Mouse (Mus musculus) brown adipose tissue, adult 24 weeks (tissue): ENCODE measurements around the gene Hebp1. TPM values are rescaled to one million over a fixed set of nuclear protein-coding genes. Genes with fewer than 3 reads are reported as not detected.

Source experiments
- H3K27ac ChIP-seq: fragments of 200-500 bp; replicated peaks from 2 replicates; pipeline ENCODE4 v1.5.1; 2012; ENCODE audit warnings: low read depth, mild to moderate bottlenecking, low read length
- H3K4me1 ChIP-seq: fragments of 200-500 bp; 2 replicates; pipeline ENCODE4 v1.6.1; 2012; ENCODE audit warnings: low read length, mixed read lengths; ENCODE audit not compliant: control insufficient read depth, insufficient read depth, insufficient read length
- H3K4me3 ChIP-seq: fragments of 200-500 bp; 2 replicates; pipeline ENCODE4 v1.5.1; 2012; ENCODE audit warnings: low read depth, mild to moderate bottlenecking, low read length, moderate library complexity; ENCODE audit not compliant: insufficient read depth
- polyA plus RNA-seq: library from polyadenylated mRNA; stranded (reverse); fragments of >200 nt; gene quantifications from 2 replicates; pipeline ENCODE4 v1.2.4, GENCODE M21; 2012; ENCODE audit not compliant: missing spikeins, insufficient read depth, insufficient read length

The Hebp1 gene
- polyA plus RNA-seq, 1 experiment = 64.6 TPM

GRCm38 (mm10) chr6:135162311-135162710 lies 35.5 kb downstream of the Hebp1 start:
- peaks cover 3% of the 10 kb centered on the region; the same call in 1 of the 2 replicates for H3K4me1 ChIP-seq
- H3K4me3 ChIP-seq = no peak overlapping the region
- H3K27ac ChIP-seq = no peak overlapping the region

- Histone ChIP-seq H3K27ac (no peak overlapping the region), H3K4me1 (peaks cover 3% of the 10 kb centered on the region; the same call in 1 of the 2 replicates), H3K4me3 (no peak overlapping the region)
These were observed 36.5 kb downstream of the Hebp1 start for GRCm38 (mm10) chr6:135161356-135161755.

- Histone ChIP-seq H3K4me1 (no peaks in the 10 kb centered on the region), H3K4me3 (no peak overlapping the region), H3K27ac (no peak overlapping the region)
These were observed 39.3 kb downstream of the Hebp1 start for GRCm38 (mm10) chr6:135158509-135158908.

GRCm38 (mm10) chr6:135157496-135157895 lies 40.3 kb downstream of the Hebp1 start:
- Histone ChIP-seq H3K27ac (no peak overlapping the region), H3K4me1 (no peaks in the 10 kb centered on the region), H3K4me3 (no peak overlapping the region)

- no peaks in the 10 kb centered on the region for H3K4me1 ChIP-seq
- no peak overlapping the region for H3K27ac ChIP-seq
- H3K4me3 ChIP-seq = no peak overlapping the region
These were observed 41.2 kb downstream of the Hebp1 start for GRCm38 (mm10) chr6:135156597-135156996.

GRCm38 (mm10) chr6:135153719-135154118 lies 44.1 kb downstream of the Hebp1 start:
- Histone ChIP-seq H3K27ac (no peak overlapping the region), H3K4me1 (no peaks in the 10 kb centered on the region), H3K4me3 (no peak overlapping the region)

GRCm38 (mm10) chr6:135150311-135150710 lies 47.5 kb downstream of the Hebp1 start:
- no peaks in the 10 kb centered on the region for H3K4me1 ChIP-seq
- H3K4me3 ChIP-seq = no peak overlapping the region
- H3K27ac ChIP-seq = no peak overlapping the region

GRCm38 (mm10) chr6:135149722-135150121 lies 48.1 kb downstream of the Hebp1 start:
- H3K27ac ChIP-seq = no peak overlapping the region
- H3K4me3 ChIP-seq = no peak overlapping the region
- H3K4me1 ChIP-seq = no peaks in the 10 kb centered on the region

- H3K27ac ChIP-seq = no peak overlapping the region
- H3K4me3 ChIP-seq = no peak overlapping the region
- H3K4me1 ChIP-seq = no peaks in the 10 kb centered on the region
These were observed 48.6 kb downstream of the Hebp1 start for GRCm38 (mm10) chr6:135149175-135149574.

- no peaks in the 10 kb centered on the region for H3K4me1 ChIP-seq
- H3K4me3 ChIP-seq = no peak overlapping the region
- H3K27ac ChIP-seq = no peak overlapping the region
These were observed 49.3 kb downstream of the Hebp1 start for GRCm38 (mm10) chr6:135148506-135148905.

GRCm38 (mm10) chr6:135145976-135146375 lies 51.8 kb downstream of the Hebp1 start:
- Histone ChIP-seq H3K4me3 (no peak overlapping the region), H3K4me1 (no peaks in the 10 kb centered on the region), H3K27ac (no peak overlapping the region)

GRCm38 (mm10) chr6:135144516-135144915 lies 53.3 kb downstream of the Hebp1 start:
- Histone ChIP-seq H3K27ac (no peak overlapping the region), H3K4me3 (no peak overlapping the region), H3K4me1 (no peaks in the 10 kb centered on the region)

GRCm38 (mm10) chr6:135143151-135143550 lies 54.7 kb downstream of the Hebp1 start:
- Histone ChIP-seq H3K4me3 (no peak overlapping the region), H3K4me1 (no peaks in the 10 kb centered on the region), H3K27ac (no peak overlapping the region)

- Histone ChIP-seq H3K4me1 (peaks cover 2% of the 10 kb centered on the region; the same call in 1 of the 2 replicates), H3K4me3 (no peak overlapping the region), H3K27ac (no peak overlapping the region)
These were observed 56.2 kb downstream of the Hebp1 start for GRCm38 (mm10) chr6:135141451-135142147.

GRCm38 (mm10) chr6:135138746-135139145 lies 59.1 kb downstream of the Hebp1 start:
- Histone ChIP-seq H3K27ac (0 out of 2 replicates have a peak overlapping the region, but pooled peaks have one; percentile 13), H3K4me3 (no peak overlapping the region), H3K4me1 (peaks cover 2% of the 10 kb centered on the region; the same call in 1 of the 2 replicates)

- peaks cover 2% of the 10 kb centered on the region; the same call in 1 of the 2 replicates for H3K4me1 ChIP-seq
- H3K27ac ChIP-seq = 0 out of 2 replicates have a peak overlapping the region, but pooled peaks have one; percentile 13
These were observed 59.6 kb downstream of the Hebp1 start for GRCm38 (mm10) chr6:135138207-135138606.

More at GRCm38 (mm10) chr6:135138207-135138606, 59.6 kb downstream of the Hebp1 start:
- no peak overlapping the region for H3K4me3 ChIP-seq
